Mouse (Mus musculus) retina, postnatal 1 day (tissue): ENCODE results near the gene Filip1l.

Source experiments
- DNase-seq: peaks from one replicate; pipeline ENCODE4 v3.0.0-alpha.2; 2012

Gene Filip1l

GRCm38 (mm10) chr16:57352751-57353150 is at the start of gene Filip1l:
Gene Filip1l, plus strand, starts transcription at chr16:57353093.
- DNase-seq = no peak

- no peak for DNase-seq
These were observed 49.2 kb upstream of the Filip1l start for GRCm38 (mm10) chr16:57303716-57304115.

GRCm38 (mm10) chr16:57305463-57305862 is 47.4 kb upstream of the Filip1l start:
- DNase-seq = no peak

- no peak for DNase-seq
These were observed 40.8 kb upstream of the Filip1l start for GRCm38 (mm10) chr16:57312130-57312529.

- no peak for DNase-seq
These were observed 39.4 kb upstream of the Filip1l start for GRCm38 (mm10) chr16:57313487-57313886.

- DNase-seq = peak; percentile 94
These were observed 38.7 kb upstream of the Filip1l start for GRCm38 (mm10) chr16:57314236-57314635.

GRCm38 (mm10) chr16:57315026-57315425 is 37.9 kb upstream of the Filip1l start:
- peak; percentile 44 for DNase-seq

GRCm38 (mm10) chr16:57317127-57317526 is 35.8 kb upstream of the Filip1l start:
- DNase-seq = no peak

GRCm38 (mm10) chr16:57317882-57318636 is 34.8 kb upstream of the Filip1l start:
- no peak for DNase-seq

GRCm38 (mm10) chr16:57318637-57319125 is 34.2 kb upstream of the Filip1l start:
- DNase-seq = no peak

GRCm38 (mm10) chr16:57319284-57320124 is 33.4 kb upstream of the Filip1l start:
- DNase-seq = peak; percentile 76

GRCm38 (mm10) chr16:57326996-57327395 is 25.9 kb upstream of the Filip1l start:
- no peak for DNase-seq

GRCm38 (mm10) chr16:57329028-57329427 is 23.9 kb upstream of the Filip1l start:
- no peak for DNase-seq

GRCm38 (mm10) chr16:57330111-57330510 is 22.8 kb upstream of the Filip1l start:
- DNase-seq = no peak

GRCm38 (mm10) chr16:57332301-57332700 is 20.6 kb upstream of the Filip1l start:
- no peak for DNase-seq

GRCm38 (mm10) chr16:57336770-57337423 is 16.0 kb upstream of the Filip1l start:
- DNase-seq = no peak

- peak; percentile 79 for DNase-seq
These were observed 12.9 kb upstream of the Filip1l start for GRCm38 (mm10) chr16:57339765-57340612.

- peak; percentile 75 for DNase-seq
These were observed 12.3 kb upstream of the Filip1l start for GRCm38 (mm10) chr16:57340613-57340898.

GRCm38 (mm10) chr16:57346258-57346657 is 6.6 kb upstream of the Filip1l start:
- DNase-seq = no peak

- peak; percentile 28 for DNase-seq
These were observed 3.9 kb upstream of the Filip1l start for GRCm38 (mm10) chr16:57349039-57349438.

GRCm38 (mm10) chr16:57349689-57350088 is 3.2 kb upstream of the Filip1l start:
- no peak for DNase-seq

- DNase-seq = no peak
These were observed 351 bp downstream of the Filip1l start for GRCm38 (mm10) chr16:57353166-57353721.
